Mouse (Mus musculus) kidney, adult 2 months (tissue): ENCODE results near the gene Kcmf1.

Source experiments
- CTCF ChIP-seq: fragments of 200-500 bp; conservative IDR thresholded peaks from 2 replicates; pipeline ENCODE4 v1.5.1; 2011; ENCODE audit warnings: low read depth, mild to moderate bottlenecking, control low read depth, low read length, moderate library complexity, mixed read lengths; ENCODE audit not compliant: insufficient read depth, insufficient read length
- POLR2A ChIP-seq: fragments of 200-500 bp; IDR thresholded peaks from one replicate; pipeline ENCODE4 v1.6.1; 2011; ENCODE audit warnings: low read depth, low read length, control low read depth

DNA sequence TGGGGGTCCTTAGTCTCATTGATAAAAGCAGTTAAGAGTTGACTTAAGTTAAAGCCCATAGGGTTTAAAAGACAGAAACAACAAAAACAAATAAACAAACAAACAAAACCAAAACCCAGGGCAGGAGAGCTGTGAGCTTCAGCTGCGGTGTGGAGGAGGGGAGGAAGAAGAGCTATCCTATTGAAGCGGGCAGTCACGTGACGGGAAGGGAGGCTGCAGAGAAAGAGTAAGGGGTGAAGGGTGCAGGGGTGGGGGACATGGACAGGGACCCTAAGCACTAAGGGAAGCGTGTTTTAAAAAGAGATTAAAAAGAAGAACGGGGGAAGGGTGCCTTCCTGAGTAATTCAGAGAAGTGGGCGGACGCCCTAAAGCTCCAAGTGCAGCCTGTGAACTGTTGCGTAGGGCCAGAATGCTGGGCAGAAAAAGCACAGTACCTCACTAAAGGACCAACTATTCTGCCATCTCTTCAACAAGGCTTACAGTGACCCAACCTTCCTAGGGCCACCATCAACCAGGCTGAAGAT, 18.8 kb upstream of the Kcmf1 start:
- TF ChIP-seq CTCF: no peak
- TF ChIP-seq POLR2A: no peak
